In the genomic region with DNA sequence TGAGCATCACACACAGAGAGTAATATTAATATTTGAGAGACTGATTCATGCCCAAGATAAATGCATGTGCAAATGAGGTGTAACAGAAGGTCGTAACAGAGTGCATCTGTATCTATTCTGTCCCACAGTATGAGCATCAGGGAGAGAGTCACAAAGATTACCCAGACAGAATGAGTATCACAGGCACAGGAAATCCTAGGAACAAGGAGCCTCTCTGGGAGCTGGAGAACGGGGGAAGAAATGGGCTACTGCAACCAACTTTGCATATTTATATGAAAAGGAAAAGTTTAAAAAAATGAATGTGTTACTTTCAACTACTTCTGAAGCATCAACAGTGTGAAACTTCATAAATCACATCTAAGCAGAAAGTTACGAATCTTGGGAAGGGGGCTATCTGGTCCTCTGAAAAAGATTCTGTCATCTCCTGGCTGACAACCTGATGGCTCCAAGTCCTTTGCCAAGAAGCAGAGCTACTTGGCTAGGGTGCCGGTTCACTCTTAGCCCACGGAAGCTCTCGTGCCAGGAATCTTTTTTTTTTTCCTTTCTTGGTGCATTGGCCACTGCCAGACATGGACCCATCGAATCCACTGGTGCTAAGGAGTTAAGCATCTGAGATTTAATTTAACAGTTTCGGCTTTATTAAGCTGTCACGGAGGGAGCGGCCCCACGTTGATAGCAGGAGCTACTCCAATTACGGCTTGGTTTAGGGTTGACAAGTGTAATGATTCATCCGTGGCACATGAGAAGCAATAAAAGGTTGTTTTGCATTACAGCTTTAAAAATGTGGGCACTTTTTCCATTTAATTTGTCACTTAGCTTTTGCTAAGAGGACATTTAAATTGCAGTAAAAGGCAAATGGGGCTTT, we compare ENCODE assay signal across 12 mouse cellular contexts.
A peak's percentile ranks its signal among the peaks of the same experiment; 100 is the strongest.
DNase-seq lines count a peak whose midpoint lies in the region; ATAC-seq and TF ChIP-seq lines count a peak whose summit lies in the region.
"Had no signal": no experiment of that assay in that cellular context is flagged by ENCODE, and none has a peak within 500 bp of the region (broad histone marks: within the 10 kb centered on the region; RNA-seq: fewer than 3 reads in every experiment).

No protein-coding gene starts in this region.

- no peak overlapping the region; the same call in 1 of the 2 replicates for H3K9ac ChIP-seq in neural tube, embryonic 13.5 days

- ATAC-seq in neural tube, embryonic 13.5 days (ENCODE audit: low read depth) = peak; percentile 75

- H3K4me2 ChIP-seq in neural tube, embryonic 13.5 days = no peak overlapping the region

- DNase-seq in cerebellum, adult 9-11 months = peak; percentile 8
- no peak for DNase-seq in cerebellum, adult 11 months
- peak; percentile 34 to 55 for DNase-seq in left cerebral cortex, postnatal 25 days (ENCODE audit: low spot score in 2 of 2)
- DNase-seq in left cerebral cortex, adult 2 months (ENCODE audit: extremely low spot score in 1 of 2, low spot score in 2 of 2) = no peak
- peak; percentile 17 for DNase-seq in forelimb bud, embryonic 11.5 days (ENCODE audit: low read depth, low spot score)
- no peak for DNase-seq in heart, adult 8-10 months (ENCODE audit: low spot score)
- DNase-seq in yolk sac, embryonic 10.5 days (ENCODE audit: low spot score) = no peak
- DNase-seq: heart, adult 2 months; kidney, postnatal 25 days; lung, adult 2 months; thymus, adult 2 months had no signal

- H3K9me3 ChIP-seq in neural tube, embryonic 13.5 days = no peaks in the 10 kb centered on the region

- peaks cover 21% of the 10 kb centered on the region for H3K36me3 ChIP-seq in neural tube, embryonic 13.5 days

- 42% methylated on average over 13 of the region's 13 CpGs for WGBS in neural tube, embryonic 13.5 days

- H3K4me1 ChIP-seq in neural tube, embryonic 13.5 days (replicated peaks) = peaks cover 53% of the 10 kb centered on the region

- TF ChIP-seq CTCF in left cerebral cortex, adult 2 months (IDR thresholded peaks at IDR 0.05) = no peak

- intact Hi-C loops in left cerebral cortex, postnatal 25 days (cut with DNase I) = loop anchor here (10.0 kb wide), 3 partner anchors 118 to 388 kb away; partner anchors contain the start of genes Ercc8, Ndufaf2 and Smim15
- intact Hi-C loops in left cerebral cortex, adult 2 months (cut with DNase I) = loop anchor here (5.0 to 10.0 kb wide), 2 partner anchors 121 to 388 kb away; partner anchors contain the start of genes Ercc8 and Ndufaf2

- no peak overlapping the region for H3K27ac ChIP-seq in left cerebral cortex, adult 2 months
- H3K27ac ChIP-seq in neural tube, embryonic 13.5 days (replicated peaks) = peak overlapping the region; percentile 72
- H3K27ac ChIP-seq: heart, adult 2 months had no signal

- H3K4me3 ChIP-seq in left cerebral cortex, adult 2 months = no peak overlapping the region
- no peak overlapping the region for H3K4me3 ChIP-seq in neural tube, embryonic 13.5 days
- H3K4me3 ChIP-seq: heart, adult 2 months had no signal

- no peaks in the 10 kb centered on the region for H3K27me3 ChIP-seq in neural tube, embryonic 13.5 days

Comparison
In these comparisons a context has a peak if more than half of its experiments do, and no peak if none do; other contexts are left out.
1. DNase-seq: peak in cerebellum, adult 9-11 months (single experiment), left cerebral cortex, postnatal 25 days (2 of 2) and forelimb bud, embryonic 11.5 days (single experiment); none in cerebellum, adult 11 months (single experiment), left cerebral cortex, adult 2 months (0 of 2), heart, adult 8-10 months (single experiment) and yolk sac, embryonic 10.5 days (single experiment).